Mouse (Mus musculus): ENCODE results near the gene Gpsm1. TPM values are rescaled to one million over a fixed set of nuclear protein-coding genes. Genes with fewer than 3 reads are reported as not detected.

Gpsm1 gene
- total RNA-seq, 1 experiment: 13.9 TPM

GRCm38 (mm10) chr2:26314281-26315071 is 839 bp upstream of the Gpsm1 start:
- Histone ChIP-seq H3K9ac (ENCODE audit: insufficient read depth, low read depth, low read length, poor library complexity, severe bottlenecking) (no peak overlapping the region), H3K4me1 (ENCODE audit: control insufficient read depth in 2 of 2, insufficient read depth in 2 of 2, low read length in 2 of 2, poor library complexity in 1 of 2) (peaks cover 0 to 14% of the 10 kb centered on the region in 2 experiments; a peak in 1 of 4 replicates), H3K9me3 (ENCODE audit: control insufficient read depth, insufficient read depth, low read depth, low read length) (no peaks in the 10 kb centered on the region), H3K36me3 (ENCODE audit: control insufficient read depth, insufficient read depth, low read length, poor library complexity, severe bottlenecking) (no peaks in the 10 kb centered on the region), H3K27ac (ENCODE audit: insufficient read depth, low read depth, low read length, poor library complexity, severe bottlenecking) (no peak overlapping the region), H3K4me3 (ENCODE audit: insufficient read depth in 1 of 2, low read depth in 1 of 2, low read length in 2 of 2, poor library complexity in 1 of 2, severe bottlenecking in 1 of 2) (no peak overlapping the region)
- DNase-seq (ENCODE audit: low read depth, low spot score): no peak
- in situ Hi-C loops (cut with MboI; ENCODE audit: low sequenced_read_pairs in 2 of 2, unreplicated experiment in 2 of 2): loop anchor here in 1 of 2 experiments (25.0 kb wide), 1 partner anchor 248 kb away; no protein-coding TSS in a partner anchor
- TF ChIP-seq HCFC1 (IDR thresholded peaks at IDR 0.05; ENCODE audit: borderline replicate concordance, insufficient read depth, low read length) (no peak), CHD2 (IDR thresholded peaks at IDR 0.05; ENCODE audit: low read depth, low read length) (no peak), ZC3H11A (IDR thresholded peaks at IDR 0.05; ENCODE audit: borderline replicate concordance, low read depth, low read length) (no peak), MAFK (IDR thresholded peaks at IDR 0.05; ENCODE audit: insufficient read depth, low read depth, low read length) (no peak), ZNF384 (IDR thresholded peaks at IDR 0.05; ENCODE audit: low read depth, low read length) (no peak)

DNA sequence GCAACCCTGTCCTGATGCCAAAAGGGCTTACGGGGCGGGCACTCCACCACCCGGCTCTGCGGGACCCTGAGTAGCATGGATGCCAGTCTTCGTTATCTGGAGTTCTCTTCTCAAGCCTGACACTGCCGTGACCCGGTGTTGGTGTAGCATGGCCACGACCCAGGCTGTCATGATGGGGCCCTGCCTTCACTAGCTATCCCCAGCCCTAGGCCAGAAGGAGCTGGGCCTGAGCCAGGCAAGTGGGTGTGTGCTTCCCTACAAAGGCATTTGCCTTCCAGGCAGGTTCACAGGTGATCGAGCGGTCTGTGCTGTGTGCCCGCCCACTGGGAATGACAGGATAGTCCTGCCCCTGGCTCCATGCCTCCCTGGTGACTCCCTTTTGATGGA is 603 bp downstream of the Gpsm1 start:
- H3K9ac ChIP-seq (ENCODE audit: insufficient read depth, low read depth, low read length, poor library complexity, severe bottlenecking): peak overlapping the region; percentile 71
- TF ChIP-seq HCFC1 (IDR thresholded peaks at IDR 0.05; ENCODE audit: borderline replicate concordance, insufficient read depth, low read length): no peak
- TF ChIP-seq ZNF384 (IDR thresholded peaks at IDR 0.05; ENCODE audit: low read depth, low read length): no peak
- TF ChIP-seq MAFK (IDR thresholded peaks at IDR 0.05; ENCODE audit: insufficient read depth, low read depth, low read length): no peak
- no peak for TF ChIP-seq CHD2 (IDR thresholded peaks at IDR 0.05; ENCODE audit: low read depth, low read length)
- TF ChIP-seq ZC3H11A (IDR thresholded peaks at IDR 0.05; ENCODE audit: borderline replicate concordance, low read depth, low read length): no peak
- no peaks in the 10 kb centered on the region for H3K36me3 ChIP-seq (ENCODE audit: control insufficient read depth, insufficient read depth, low read length, poor library complexity, severe bottlenecking)
- H3K4me1 ChIP-seq (ENCODE audit: control insufficient read depth in 2 of 2, insufficient read depth in 2 of 2, low read length in 2 of 2, poor library complexity in 1 of 2): peaks cover 0 to 12% of the 10 kb centered on the region in 2 experiments; a peak in 1 of 4 replicates
- no peak overlapping the region for H3K27ac ChIP-seq (ENCODE audit: insufficient read depth, low read depth, low read length, poor library complexity, severe bottlenecking)
- in situ Hi-C loops (cut with MboI; ENCODE audit: low sequenced_read_pairs in 2 of 2, unreplicated experiment in 2 of 2): loop anchor here in 1 of 2 experiments (25.0 kb wide), 1 partner anchor 246 kb away; no protein-coding TSS in a partner anchor
- peak overlapping the region; percentile 54 to 79 for H3K4me3 ChIP-seq (ENCODE audit: insufficient read depth in 1 of 2, low read depth in 1 of 2, low read length in 2 of 2, poor library complexity in 1 of 2, severe bottlenecking in 1 of 2)
- no peaks in the 10 kb centered on the region for H3K9me3 ChIP-seq (ENCODE audit: control insufficient read depth, insufficient read depth, low read depth, low read length)
- no peak for DNase-seq (ENCODE audit: low read depth, low spot score)

DNA sequence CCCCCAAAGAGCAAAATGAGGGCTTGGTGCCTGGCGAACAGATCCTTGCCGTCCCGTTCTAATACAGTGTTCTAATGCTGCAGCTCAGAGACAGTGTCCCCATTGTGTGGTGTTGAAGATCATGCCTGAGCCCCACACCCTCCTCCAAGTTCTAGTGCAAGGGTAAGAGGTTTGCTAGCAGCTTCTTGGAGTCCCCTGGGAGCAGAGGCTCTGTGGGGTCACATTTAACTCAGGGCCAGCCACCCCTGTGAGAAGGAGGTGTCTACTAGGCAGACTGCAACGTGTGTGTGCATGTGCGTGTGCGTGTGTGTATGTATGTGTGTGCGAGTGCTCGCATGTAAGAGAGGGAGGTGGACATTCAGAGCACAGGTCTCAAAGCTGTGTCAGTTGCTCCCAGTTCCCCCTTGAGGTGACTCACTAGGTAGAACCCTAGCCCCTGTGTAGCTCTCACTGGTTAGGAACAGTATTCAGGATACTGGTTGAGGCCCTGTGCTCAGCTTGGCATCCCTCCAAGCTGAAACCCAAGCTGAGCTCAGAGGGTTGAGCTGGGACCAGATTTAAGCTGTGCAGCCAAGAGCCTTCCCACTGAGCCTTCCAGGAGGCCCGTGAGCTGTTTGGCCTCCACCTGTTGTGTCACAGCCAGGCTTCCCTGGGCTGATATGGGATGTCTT is 1.4 kb downstream of the Gpsm1 start:
- no peak for TF ChIP-seq HCFC1 (IDR thresholded peaks at IDR 0.05; ENCODE audit: borderline replicate concordance, insufficient read depth, low read length)
- H3K4me1 ChIP-seq (ENCODE audit: control insufficient read depth in 2 of 2, insufficient read depth in 2 of 2, low read length in 2 of 2, poor library complexity in 1 of 2): peaks cover 0 to 12% of the 10 kb centered on the region in 2 experiments; a peak in 1 of 4 replicates
- in situ Hi-C loops (cut with MboI; ENCODE audit: low sequenced_read_pairs in 2 of 2, unreplicated experiment in 2 of 2): loop anchor here in 1 of 2 experiments (25.0 kb wide), 1 partner anchor 246 kb away; no protein-coding TSS in a partner anchor
- H3K36me3 ChIP-seq (ENCODE audit: control insufficient read depth, insufficient read depth, low read length, poor library complexity, severe bottlenecking): no peaks in the 10 kb centered on the region
- no peak overlapping the region for H3K4me3 ChIP-seq (ENCODE audit: insufficient read depth in 1 of 2, low read depth in 1 of 2, low read length in 2 of 2, poor library complexity in 1 of 2, severe bottlenecking in 1 of 2)
- H3K9ac ChIP-seq (ENCODE audit: insufficient read depth, low read depth, low read length, poor library complexity, severe bottlenecking): no peak overlapping the region
- no peaks in the 10 kb centered on the region for H3K9me3 ChIP-seq (ENCODE audit: control insufficient read depth, insufficient read depth, low read depth, low read length)
- DNase-seq (ENCODE audit: low read depth, low spot score): no peak
- H3K27ac ChIP-seq (ENCODE audit: insufficient read depth, low read depth, low read length, poor library complexity, severe bottlenecking): no peak overlapping the region

- Histone ChIP-seq H3K27ac (ENCODE audit: insufficient read depth, low read depth, low read length, poor library complexity, severe bottlenecking) (no peak overlapping the region), H3K9ac (ENCODE audit: insufficient read depth, low read depth, low read length, poor library complexity, severe bottlenecking) (no peak overlapping the region), H3K4me3 (ENCODE audit: insufficient read depth in 1 of 2, low read depth in 1 of 2, low read length in 2 of 2, poor library complexity in 1 of 2, severe bottlenecking in 1 of 2) (no peak overlapping the region), H3K36me3 (ENCODE audit: control insufficient read depth, insufficient read depth, low read length, poor library complexity, severe bottlenecking) (no peaks in the 10 kb centered on the region), H3K4me1 (ENCODE audit: control insufficient read depth in 2 of 2, insufficient read depth in 2 of 2, low read length in 2 of 2, poor library complexity in 1 of 2) (peaks cover 0 to 12% of the 10 kb centered on the region in 2 experiments; a peak in 1 of 4 replicates), H3K9me3 (ENCODE audit: control insufficient read depth, insufficient read depth, low read depth, low read length) (no peaks in the 10 kb centered on the region)
- DNase-seq (ENCODE audit: low read depth, low spot score): no peak
- in situ Hi-C loops (cut with MboI; ENCODE audit: low sequenced_read_pairs in 2 of 2, unreplicated experiment in 2 of 2): loop anchor here in 1 of 2 experiments (25.0 kb wide), 1 partner anchor 245 kb away; no protein-coding TSS in a partner anchor
- no peak for TF ChIP-seq ZNF384 (IDR thresholded peaks at IDR 0.05; ENCODE audit: low read depth, low read length)
Observed at GRCm38 (mm10) chr2:26317371-26317770, 2.1 kb downstream of the Gpsm1 start.
